Comparison of ENCODE assay signal across 17 mouse cellular contexts in genomic region chr8:85122995-85123394, GRCm38 (mm10). TPM values are rescaled to one million over a fixed set of nuclear protein-coding genes. Genes with fewer than 3 reads are reported as not detected.
"Had no signal": no experiment of that assay in that cellular context is flagged by ENCODE, and none has a peak within 500 bp of the region (broad histone marks: within the 10 kb centered on the region; RNA-seq: fewer than 3 reads in every experiment).

Zfp791 (minus strand) TSS chr8:85123095.

- DNase-seq: cerebellum, adult 8-10 months; cerebellum, adult 9-10 months; cerebellum, adult 9-11 months; cerebellum, postnatal 10 days; cerebellum, postnatal 14 days; cerebellum, postnatal 25 days; cerebellum, postnatal 36 days; embryo, embryonic 11 days; forebrain, postnatal 0 days; gastrocnemius, adult 2 months; gastrocnemius, postnatal 10 days; gastrocnemius, postnatal 14 days; gastrocnemius, postnatal 25 days; gastrocnemius, postnatal 36 days; heart, adult 2 months had no signal

RNA-seq across cellular contexts. Expression of gene Zfp791, which starts in this region (rescaled TPM):
- total RNA-seq: common myeloid progenitor, adult 5-6 weeks; granulocyte monocyte progenitor cell, adult 5-6 weeks had no signal
